Mouse (Mus musculus): Measurements from ENCODE around the gene Gse1.

Gene Gse1

GRCm38 (mm10) chr8:120599504-120599903, 371.2 kb downstream of the Gse1 start:
- DNase-seq, result peak; percentile 85

DNA sequence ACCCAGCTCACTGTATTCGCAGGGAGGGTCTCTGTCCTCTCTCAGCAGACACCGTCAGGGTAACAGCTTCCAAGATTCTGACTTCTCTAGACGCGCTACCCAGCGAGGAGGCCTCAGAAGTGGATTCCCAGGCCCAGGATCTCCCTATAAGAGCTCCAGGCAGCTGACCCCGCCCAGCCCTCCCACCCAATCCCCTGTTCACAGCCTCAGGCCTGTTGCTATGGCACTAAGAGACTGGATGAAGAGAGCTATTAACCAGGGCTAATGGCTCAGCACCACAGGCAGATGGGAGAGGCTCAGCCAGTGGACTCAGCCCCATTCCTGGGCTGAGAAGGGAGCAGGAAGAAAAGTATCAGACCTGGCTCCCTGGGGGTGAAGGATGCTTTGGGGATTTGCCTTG, 374.4 kb downstream of the Gse1 start:
- no peak for DNase-seq

DNA sequence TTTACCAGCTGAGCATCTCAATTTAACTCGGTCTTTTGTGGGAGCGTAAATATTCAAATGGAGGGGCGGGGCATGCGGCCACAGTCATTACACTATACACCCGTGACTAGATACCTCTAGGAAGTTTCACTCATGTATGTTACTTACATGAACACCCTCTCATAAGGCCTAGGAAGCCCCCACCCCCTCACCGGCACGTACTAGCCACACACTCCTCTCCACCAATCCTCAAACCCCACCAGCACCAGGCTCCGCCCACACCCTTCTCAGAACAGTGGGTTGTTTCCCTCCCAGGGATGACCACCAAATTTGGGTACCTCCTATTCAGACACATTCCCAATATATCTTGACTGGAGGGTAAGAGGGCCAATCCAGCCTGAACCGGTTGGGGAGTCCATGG, 379.2 kb downstream of the Gse1 start:
- DNase-seq, result no peak

GRCm38 (mm10) chr8:120607885-120608284, 379.6 kb downstream of the Gse1 start:
- peak; percentile 94 for DNase-seq

DNA sequence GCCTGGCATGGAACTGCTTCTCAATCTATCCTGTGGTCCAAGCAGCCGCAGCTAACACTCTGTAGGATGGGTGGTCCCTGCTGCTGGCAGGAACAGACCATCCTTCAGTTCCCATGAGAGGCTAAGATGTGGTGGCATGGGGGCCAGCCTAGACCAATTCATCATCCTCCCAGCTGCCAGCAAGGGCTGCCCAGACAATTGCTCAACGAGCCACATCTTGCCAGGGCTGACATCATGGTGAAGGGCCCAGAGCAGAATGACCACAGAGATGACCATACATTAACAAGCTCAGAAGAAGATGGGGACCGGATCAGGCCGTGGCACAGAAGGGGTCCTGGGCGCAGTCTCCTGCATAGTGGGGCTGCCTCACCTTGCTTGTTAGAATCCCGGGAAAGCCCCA, 382.6 kb downstream of the Gse1 start:
- no peak for DNase-seq

GRCm38 (mm10) chr8:120614491-120614890, 386.2 kb downstream of the Gse1 start:
- DNase-seq, result no peak

DNA sequence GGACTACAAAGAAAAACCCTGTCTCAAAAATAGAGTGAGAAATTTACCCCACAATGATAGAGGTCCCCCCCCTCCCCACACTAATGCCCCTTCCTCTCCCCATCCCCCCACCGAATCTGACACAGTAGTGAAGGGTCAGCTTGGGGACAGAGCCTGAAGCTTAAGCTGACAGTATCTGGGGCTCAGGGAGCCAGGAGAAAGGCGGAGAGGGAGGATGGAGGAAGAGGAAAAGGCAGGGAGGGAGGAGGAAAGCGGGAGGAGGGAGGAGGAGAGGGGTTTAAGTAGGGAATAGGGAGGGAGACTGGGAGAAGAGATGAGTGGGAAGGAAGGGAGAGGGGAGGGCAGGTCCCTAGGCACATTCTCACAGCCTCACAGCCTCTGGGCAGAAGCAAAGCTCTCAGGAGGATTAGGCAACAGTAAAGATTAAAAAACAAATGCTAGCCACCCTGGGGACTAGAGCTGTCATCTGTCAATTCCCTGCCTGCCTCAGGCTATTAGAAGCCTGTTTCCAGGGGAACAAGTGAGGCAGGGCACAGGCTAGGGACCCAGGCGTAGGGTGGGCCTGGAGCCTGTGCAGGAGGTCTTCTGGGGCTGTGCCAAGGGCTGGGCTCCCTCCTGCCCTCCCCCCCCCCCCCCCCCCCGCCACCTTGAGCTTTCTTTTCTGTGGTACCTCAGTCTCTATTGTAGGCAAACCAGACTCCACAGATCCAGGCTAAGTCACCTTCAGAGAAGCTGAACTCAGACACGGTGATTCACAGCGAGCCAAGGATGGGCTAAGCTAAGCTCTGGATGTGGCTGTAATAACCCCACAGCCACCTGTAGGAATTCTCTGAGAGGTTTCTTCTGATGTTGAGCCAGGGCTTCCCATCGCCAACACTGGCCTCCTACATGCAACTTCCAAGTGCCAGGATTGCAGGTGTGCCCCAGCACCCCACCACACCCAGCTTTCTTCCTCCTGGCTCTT, 388.7 kb downstream of the Gse1 start:
- DNase-seq, result no peak

GRCm38 (mm10) chr8:120618110-120618509, 389.9 kb downstream of the Gse1 start:
- DNase-seq, result peak; percentile 77

DNA sequence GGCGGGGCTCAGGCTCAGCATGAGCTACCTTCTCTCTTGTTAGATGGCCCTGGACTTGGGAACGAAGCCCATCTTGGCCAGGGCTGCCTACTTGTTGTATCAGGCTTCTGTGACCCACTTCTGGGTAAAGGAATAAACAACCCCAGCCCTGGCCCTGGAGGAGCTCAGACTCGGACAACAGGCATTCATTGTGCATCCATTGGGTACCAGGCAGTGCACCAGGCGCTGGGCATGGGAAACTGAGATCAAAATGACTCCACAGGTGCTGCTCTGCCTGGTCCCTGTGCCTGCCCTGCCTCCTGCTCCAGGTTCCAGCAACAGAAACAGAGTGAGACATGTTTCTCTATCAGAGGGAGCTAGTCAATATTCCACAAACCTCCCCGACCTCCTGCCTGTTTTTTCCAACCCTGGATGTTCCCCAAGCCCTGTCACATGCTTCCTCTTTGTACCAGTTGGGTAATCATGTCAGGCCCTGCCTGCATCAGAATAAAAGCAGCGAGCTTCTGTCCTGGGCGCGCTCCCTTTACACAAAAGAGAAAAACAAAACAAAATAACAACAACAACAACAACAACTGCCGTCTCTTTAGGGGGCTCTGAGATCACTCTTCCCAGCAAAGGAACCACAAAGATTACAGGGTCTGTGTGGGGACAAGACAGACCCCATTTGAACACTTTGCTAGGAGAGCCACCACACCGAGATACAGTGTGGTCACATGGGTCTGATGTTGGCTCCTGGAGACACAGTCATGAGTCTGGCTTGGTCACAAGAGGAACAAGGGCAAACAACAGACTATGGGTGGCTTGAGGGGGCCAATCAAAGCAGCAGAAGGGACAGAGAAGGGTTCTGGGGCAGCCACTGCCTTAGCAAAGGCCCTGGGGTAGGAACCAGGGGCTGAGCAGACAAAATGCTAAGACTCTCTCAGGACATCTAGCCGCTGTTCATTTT, 391.3 kb downstream of the Gse1 start:
- no peak for DNase-seq

GRCm38 (mm10) chr8:120620441-120620840, 392.2 kb downstream of the Gse1 start:
- DNase-seq, result no peak

DNA sequence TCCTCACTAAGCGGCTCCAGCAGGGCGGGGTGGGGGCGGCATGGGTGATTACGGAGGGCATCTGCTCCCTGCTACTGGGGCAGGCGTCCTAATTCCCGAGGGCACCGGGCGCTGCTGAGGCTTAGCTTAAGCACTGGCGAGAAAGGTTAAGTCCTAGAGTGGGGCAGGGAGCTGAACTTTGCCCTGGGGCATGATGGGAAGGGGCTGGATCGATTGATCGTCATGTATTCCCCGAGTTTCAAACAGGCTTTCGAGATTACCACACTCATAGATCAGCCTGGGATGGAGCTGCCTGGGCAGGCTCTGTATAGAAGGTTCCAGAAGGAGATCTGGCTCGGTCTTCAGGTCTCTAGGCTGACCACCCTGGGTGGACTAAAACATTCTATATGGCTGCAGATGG, 393.9 kb downstream of the Gse1 start:
- no peak for DNase-seq

GRCm38 (mm10) chr8:120623608-120624007, 395.4 kb downstream of the Gse1 start:
- no peak for DNase-seq

DNA sequence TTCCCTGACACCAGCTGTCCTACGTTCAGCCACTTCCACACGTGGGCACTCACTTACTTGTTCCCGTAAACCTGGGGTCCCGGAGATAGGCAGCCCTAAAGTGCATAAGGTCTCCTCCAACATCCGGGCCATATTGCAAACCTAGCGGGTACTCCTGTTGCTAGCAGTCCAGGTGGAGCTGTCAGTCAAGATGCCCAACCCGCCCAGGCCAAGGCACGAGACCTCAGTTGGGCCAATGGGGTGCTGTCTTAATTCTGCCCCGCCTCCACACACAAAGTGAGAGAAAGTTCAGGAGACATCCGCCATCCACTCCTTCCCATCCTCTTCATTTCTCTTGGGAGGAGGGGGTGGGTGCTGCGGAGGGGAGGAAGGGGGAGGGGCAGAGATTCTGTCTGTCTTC, 398.2 kb downstream of the Gse1 start:
- no peak for DNase-seq

DNA sequence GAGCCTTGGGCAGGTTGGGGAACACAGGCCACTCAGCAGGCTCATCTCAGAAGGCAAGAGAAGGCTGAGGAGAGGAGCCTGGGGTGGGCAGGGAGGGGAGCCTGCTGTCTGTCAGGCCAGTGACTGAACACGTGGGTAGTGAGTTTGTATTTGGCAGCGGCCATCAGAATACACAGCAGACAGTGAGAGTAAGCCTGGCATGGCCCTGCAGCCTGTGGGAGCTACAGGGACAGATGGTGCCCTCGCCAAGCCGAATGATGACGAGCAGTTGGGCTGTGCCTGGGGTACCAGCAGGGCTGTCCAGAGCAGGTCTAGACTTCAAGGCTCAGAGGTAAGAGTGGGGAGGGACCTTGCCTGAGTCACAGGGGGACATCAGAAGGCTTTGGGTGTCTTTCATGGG, 399.0 kb downstream of the Gse1 start:
- DNase-seq, result no peak

- no peak for DNase-seq
Measured at GRCm38 (mm10) chr8:120630031-120630430, 401.8 kb downstream of the Gse1 start.

DNA sequence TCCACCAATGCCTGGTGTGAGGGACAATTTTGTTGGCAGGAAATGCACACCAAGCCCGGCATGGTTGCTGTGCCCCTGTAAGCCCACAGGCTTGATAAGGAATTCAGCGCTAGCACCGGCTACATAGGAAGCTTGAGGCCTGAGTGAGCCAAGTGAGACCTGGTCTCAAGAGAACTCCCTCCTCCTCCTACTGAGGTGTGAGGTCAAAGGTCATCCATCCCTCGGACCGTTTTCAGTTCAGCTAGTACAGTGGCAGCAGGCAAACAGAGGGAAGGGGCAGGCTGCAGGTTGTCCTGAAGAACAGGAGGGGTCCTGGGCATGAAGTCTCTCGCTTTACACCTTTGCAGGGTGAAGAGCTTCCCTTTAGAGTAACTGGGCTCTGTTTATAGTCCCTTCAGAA, 402.6 kb downstream of the Gse1 start:
- DNase-seq, result no peak

Measured in right cerebral cortex, postnatal 4 days (tissue).